Mouse (Mus musculus) midbrain, embryonic 13.5 days (tissue): ENCODE results near the gene Ankmy2. TPM values are rescaled to one million over a fixed set of nuclear protein-coding genes. Genes with fewer than 3 reads are reported as not detected.

Source experiments
- ATAC-seq: fragments of 200-750 bp; cut with Nextera tagmentation; 2 replicates; pipeline ENCODE4 v1.8.0; 2017; ENCODE audit warnings: mild to moderate bottlenecking, moderate TSS enrichment, moderate library complexity
- H3K27ac ChIP-seq: fragments of 300-500 bp; sonication (generic); 2 replicates; pipeline ENCODE4 v1.5.1; 2015; ENCODE audit warnings: inconsistent platforms, mild to moderate bottlenecking, moderate library complexity
- H3K27me3 ChIP-seq: fragments of 300-500 bp; sonication (generic); 2 replicates; pipeline ENCODE4 v1.6.1; 2015; ENCODE audit warnings: mild to moderate bottlenecking, inconsistent platforms
- H3K36me3 ChIP-seq: fragments of 300-500 bp; sonication (generic); 2 replicates; pipeline ENCODE4 v1.6.1; 2015; ENCODE audit warnings: mild to moderate bottlenecking, inconsistent platforms
- H3K4me1 ChIP-seq: fragments of 300-500 bp; sonication (generic); replicated peaks from 2 replicates; pipeline ENCODE4 v1.6.1; 2015; ENCODE audit warnings: inconsistent platforms
- H3K4me2 ChIP-seq: fragments of 300-500 bp; sonication (generic); replicated peaks from 2 replicates; pipeline ENCODE4 v1.6.1; 2015; ENCODE audit warnings: moderate library complexity, mild to moderate bottlenecking, inconsistent platforms
- H3K4me3 ChIP-seq: fragments of 300-500 bp; sonication (generic); replicated peaks from 2 replicates; pipeline ENCODE4 v1.5.1; 2015; ENCODE audit warnings: mild to moderate bottlenecking, inconsistent platforms
- H3K9ac ChIP-seq: fragments of 300-500 bp; sonication (generic); replicated peaks from 2 replicates; pipeline ENCODE4 v1.6.1; 2015; ENCODE audit warnings: mild to moderate bottlenecking, inconsistent platforms
- H3K9me3 ChIP-seq: fragments of 300-500 bp; sonication (generic); 2 replicates; pipeline ENCODE4 v1.6.1; 2016; ENCODE audit warnings: mild to moderate bottlenecking, inconsistent platforms
- WGBS: fragments of 180-500 bp; shearing (Covaris S2); methylation state at CpG from one replicate; pipeline ENCODE4 v1.1.7; 2015; 5-methylcytosine and 5-hydroxymethylcytosine counted together
- polyA plus RNA-seq: library from polyadenylated mRNA; unstranded; fragments of >200 nt; fragmentation: Nextera tagmentation; extraction: Ambion mirVana; gene quantifications from 2 replicates; pipeline ENCODE4 v1.2.1, GENCODE M21; 2015

Ankmy2 gene
- polyA plus RNA-seq: 51.1 and 56.8 TPM in 2 replicates

DNA sequence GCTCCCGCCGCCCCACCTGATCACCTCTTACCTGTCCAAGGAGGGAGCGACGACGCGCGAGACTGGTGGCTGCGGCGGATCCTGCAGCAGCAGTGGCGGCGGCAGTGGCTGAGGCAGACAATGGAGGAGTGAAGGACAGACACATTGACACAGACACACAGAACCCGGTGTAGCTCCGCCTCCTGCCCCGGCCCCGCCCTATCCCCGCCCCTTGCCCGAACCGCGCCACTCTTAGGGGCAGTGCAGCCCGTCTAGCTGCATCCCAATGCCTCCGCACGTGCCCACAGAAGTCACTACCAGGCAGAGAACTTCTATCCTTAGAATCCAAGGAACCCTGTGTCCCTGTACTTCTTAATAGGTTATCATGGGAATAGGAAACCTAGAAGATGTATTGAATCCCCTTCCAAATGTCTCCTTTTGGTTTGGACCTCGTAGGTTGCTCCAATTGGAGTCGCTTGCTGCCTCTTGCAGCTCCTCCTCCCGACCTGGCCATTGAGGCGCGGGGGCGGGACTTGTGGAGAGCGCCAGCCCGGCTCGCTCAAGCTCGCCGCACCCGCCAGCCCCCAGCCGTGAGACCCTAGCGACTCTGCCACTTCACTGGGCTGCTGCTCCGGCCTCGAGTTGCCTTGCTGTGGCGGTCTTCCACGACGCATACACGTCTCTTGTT lies at the start of gene Ankmy2:
Ankmy2 (plus strand) TSS at position 478 of the 667 bp plus-strand sequence.
- Histone ChIP-seq H3K9me3 (no peaks in the 10 kb centered on the region), H3K9ac (peak within 1 kb of the TSS; percentile 93), H3K27ac (peak within 1 kb of the TSS; percentile 94), H3K4me1 (peaks cover 35% of the 10 kb centered on the region), H3K4me3 (peak within 1 kb of the TSS; percentile 94), H3K36me3 (no peaks in the 10 kb centered on the region), H3K4me2 (peak within 1 kb of the TSS; percentile 83), H3K27me3 (no peaks in the 10 kb centered on the region)
- peak; percentile 98 for ATAC-seq
- WGBS: under 1% methylated on average over 41 of the region's 42 CpGs

- WGBS: 93% methylated on average over 5 of the region's 5 CpGs
Observed at GRCm38 (mm10) chr12:36108442-36108841, 48.5 kb upstream of the Ankmy2 start.

DNA sequence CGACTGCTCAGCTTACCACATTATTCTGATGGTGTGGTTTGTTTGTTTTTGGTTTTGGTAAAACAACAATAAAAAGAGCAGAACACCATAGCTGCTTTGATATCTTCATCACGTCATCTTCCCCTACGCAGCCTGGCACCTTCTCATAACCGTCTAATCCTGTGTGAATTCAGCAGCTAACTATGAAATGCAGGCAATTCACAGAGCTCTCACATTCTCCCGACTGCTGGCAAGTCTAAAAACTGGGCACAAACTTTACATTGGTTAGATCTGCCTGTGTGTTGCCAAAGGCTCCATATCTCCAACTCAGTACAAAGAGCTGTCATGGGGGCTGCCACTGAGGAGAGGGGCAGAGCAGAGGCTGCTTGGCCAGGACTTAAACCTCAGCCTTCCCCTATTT lies 46.5 kb upstream of the Ankmy2 start:
- no peak overlapping the region for H3K4me3 ChIP-seq
- H3K9ac ChIP-seq: no peak overlapping the region
- H3K27me3 ChIP-seq: no peaks in the 10 kb centered on the region
- H3K4me2 ChIP-seq: no peak overlapping the region
- peaks cover 85% of the 10 kb centered on the region for H3K36me3 ChIP-seq
- 94% methylated on average over 5 of the region's 5 CpGs for WGBS
- no peaks in the 10 kb centered on the region for H3K4me1 ChIP-seq
- no peak for ATAC-seq
- H3K27ac ChIP-seq: no peak overlapping the region
- H3K9me3 ChIP-seq: no peaks in the 10 kb centered on the region

More at GRCm38 (mm10) chr12:36108442-36108841, 48.5 kb upstream of the Ankmy2 start:
- H3K27me3 ChIP-seq: no peaks in the 10 kb centered on the region
- no peak overlapping the region for H3K4me2 ChIP-seq
- no peak overlapping the region for H3K9ac ChIP-seq
- H3K4me1 ChIP-seq: no peaks in the 10 kb centered on the region
- no peaks in the 10 kb centered on the region for H3K9me3 ChIP-seq
- H3K36me3 ChIP-seq: peaks cover 79% of the 10 kb centered on the region
- ATAC-seq: no peak
- no peak overlapping the region for H3K27ac ChIP-seq
- no peak overlapping the region for H3K4me3 ChIP-seq

DNA sequence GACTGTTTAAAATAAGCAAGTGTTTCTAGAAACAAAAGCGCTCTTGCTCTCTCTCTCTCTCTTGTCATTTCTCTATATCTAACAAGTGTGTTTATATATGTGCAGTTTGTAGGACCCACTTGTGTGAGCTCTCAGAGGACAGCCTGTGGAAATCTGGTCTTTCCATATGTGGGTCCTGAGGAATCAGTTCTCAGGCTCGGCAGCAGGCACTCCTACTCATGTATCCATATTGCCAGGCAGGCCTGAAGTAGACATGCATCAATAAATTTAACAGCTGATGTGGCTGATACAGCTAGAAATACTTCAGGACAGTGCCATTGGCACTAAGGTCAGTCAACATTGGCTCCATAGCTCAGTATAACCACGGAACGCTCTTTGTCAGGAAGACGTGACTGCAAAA lies 45.8 kb upstream of the Ankmy2 start:
- 94% methylated on average over 5 of the region's 5 CpGs for WGBS
- Histone ChIP-seq H3K27ac (no peak overlapping the region), H3K36me3 (peaks cover 88% of the 10 kb centered on the region), H3K27me3 (no peaks in the 10 kb centered on the region), H3K4me2 (no peak overlapping the region), H3K4me1 (no peaks in the 10 kb centered on the region), H3K9ac (no peak overlapping the region), H3K4me3 (no peak overlapping the region), H3K9me3 (no peaks in the 10 kb centered on the region)
- ATAC-seq: no peak

DNA sequence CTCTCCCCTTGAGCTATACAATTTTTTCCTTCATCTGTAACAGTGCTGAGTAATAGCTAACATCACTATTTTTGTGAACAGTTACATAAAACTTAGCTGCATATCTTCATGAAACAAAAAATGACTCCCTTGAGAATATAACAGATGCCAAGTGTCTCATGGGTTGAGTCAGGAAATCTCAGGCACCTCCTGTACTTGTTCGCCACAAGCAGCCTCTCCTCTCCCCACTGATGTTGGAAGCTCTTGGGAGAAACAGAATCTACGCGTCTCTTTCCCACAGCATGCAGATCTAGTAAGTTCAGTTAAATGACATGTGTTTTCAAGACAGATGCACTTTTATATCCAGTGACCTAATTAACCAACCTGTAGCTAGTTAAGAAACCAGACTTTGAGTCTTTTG lies 44.8 kb upstream of the Ankmy2 start:
- ATAC-seq: no peak
- peaks cover 91% of the 10 kb centered on the region for H3K36me3 ChIP-seq

GRCm38 (mm10) chr12:36117161-36117560 lies 39.8 kb upstream of the Ankmy2 start:
- no peaks in the 10 kb centered on the region for H3K9me3 ChIP-seq
- H3K4me1 ChIP-seq: no peaks in the 10 kb centered on the region
- 95% methylated on average over 6 of the region's 6 CpGs for WGBS
- no peak overlapping the region for H3K4me2 ChIP-seq
- H3K27me3 ChIP-seq: no peaks in the 10 kb centered on the region
- no peak for ATAC-seq
- H3K9ac ChIP-seq: no peak overlapping the region
- no peak overlapping the region for H3K27ac ChIP-seq
- no peak overlapping the region for H3K4me3 ChIP-seq
- H3K36me3 ChIP-seq: peaks cover 83% of the 10 kb centered on the region

More for the DNA sequence above, 44.8 kb upstream of the Ankmy2 start:
- no peak overlapping the region for H3K4me3 ChIP-seq
- no peaks in the 10 kb centered on the region for H3K9me3 ChIP-seq
- no peaks in the 10 kb centered on the region for H3K4me1 ChIP-seq
- WGBS: 96% methylated on average over 3 of the region's 3 CpGs
- no peak overlapping the region for H3K27ac ChIP-seq
- H3K9ac ChIP-seq: no peak overlapping the region
- no peak overlapping the region for H3K4me2 ChIP-seq
- H3K27me3 ChIP-seq: no peaks in the 10 kb centered on the region

- peaks cover 83% of the 10 kb centered on the region for H3K36me3 ChIP-seq
- H3K4me1 ChIP-seq: no peaks in the 10 kb centered on the region
- H3K27ac ChIP-seq: no peak overlapping the region
- no peaks in the 10 kb centered on the region for H3K9me3 ChIP-seq
- ATAC-seq: no peak
- no peak overlapping the region for H3K4me2 ChIP-seq
- H3K4me3 ChIP-seq: no peak overlapping the region
- no peaks in the 10 kb centered on the region for H3K27me3 ChIP-seq
- H3K9ac ChIP-seq: no peak overlapping the region
- 95% methylated on average over 3 of the region's 3 CpGs for WGBS
Observed at GRCm38 (mm10) chr12:36119244-36119643, 37.7 kb upstream of the Ankmy2 start.

DNA sequence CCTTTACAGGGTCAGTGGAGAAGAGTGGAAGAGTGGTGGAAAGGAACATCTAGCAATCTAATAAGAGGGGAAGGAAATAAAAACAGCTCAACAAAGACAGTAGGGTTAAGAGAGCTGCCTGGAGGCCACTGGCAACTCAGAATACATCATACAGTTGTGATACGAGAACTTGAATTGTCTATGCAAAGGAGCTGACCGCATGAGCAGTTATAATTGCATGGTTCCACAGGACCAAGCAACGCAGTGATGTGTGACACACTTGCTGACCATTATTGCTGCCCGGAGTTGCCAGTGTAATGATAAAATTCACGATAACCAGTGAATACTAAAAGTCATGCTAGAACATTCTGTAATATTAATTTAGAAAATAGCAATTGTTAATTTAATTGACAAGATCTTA lies 30.9 kb upstream of the Ankmy2 start:
- no peak overlapping the region for H3K9ac ChIP-seq
- H3K4me1 ChIP-seq: no peaks in the 10 kb centered on the region
- H3K27ac ChIP-seq: no peak overlapping the region
- H3K9me3 ChIP-seq: no peaks in the 10 kb centered on the region
- peaks cover 48% of the 10 kb centered on the region for H3K36me3 ChIP-seq
- H3K4me2 ChIP-seq: no peak overlapping the region
- H3K4me3 ChIP-seq: no peak overlapping the region
- WGBS: 93% methylated on average over 5 of the region's 5 CpGs
- H3K27me3 ChIP-seq: no peaks in the 10 kb centered on the region
- no peak for ATAC-seq

DNA sequence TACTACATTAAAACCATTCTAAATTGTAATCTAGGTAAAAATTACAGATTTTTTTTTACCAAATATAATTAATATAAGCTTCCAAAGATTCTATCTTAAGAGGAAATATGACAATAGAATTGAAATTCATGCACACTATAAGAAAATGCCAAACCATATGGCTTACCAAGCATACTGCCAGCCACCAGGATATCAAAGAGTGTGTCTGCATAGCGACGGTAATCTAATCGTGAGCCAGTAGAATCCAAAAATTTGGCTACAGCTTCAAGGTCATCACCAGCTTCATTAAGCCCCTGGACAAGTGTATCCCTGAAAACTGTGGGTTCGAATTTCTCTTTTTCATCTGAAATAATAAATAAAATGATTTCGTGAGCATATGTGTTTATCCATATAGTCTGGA lies 27.1 kb upstream of the Ankmy2 start:
- no peaks in the 10 kb centered on the region for H3K4me1 ChIP-seq
- no peak overlapping the region for H3K4me2 ChIP-seq
- no peak overlapping the region for H3K9ac ChIP-seq
- no peak overlapping the region for H3K4me3 ChIP-seq
- H3K27ac ChIP-seq: no peak overlapping the region
- H3K27me3 ChIP-seq: no peaks in the 10 kb centered on the region
- no peaks in the 10 kb centered on the region for H3K9me3 ChIP-seq
- no peak for ATAC-seq
- peaks cover 47% of the 10 kb centered on the region for H3K36me3 ChIP-seq
- WGBS: 96% methylated on average over 5 of the region's 5 CpGs

DNA sequence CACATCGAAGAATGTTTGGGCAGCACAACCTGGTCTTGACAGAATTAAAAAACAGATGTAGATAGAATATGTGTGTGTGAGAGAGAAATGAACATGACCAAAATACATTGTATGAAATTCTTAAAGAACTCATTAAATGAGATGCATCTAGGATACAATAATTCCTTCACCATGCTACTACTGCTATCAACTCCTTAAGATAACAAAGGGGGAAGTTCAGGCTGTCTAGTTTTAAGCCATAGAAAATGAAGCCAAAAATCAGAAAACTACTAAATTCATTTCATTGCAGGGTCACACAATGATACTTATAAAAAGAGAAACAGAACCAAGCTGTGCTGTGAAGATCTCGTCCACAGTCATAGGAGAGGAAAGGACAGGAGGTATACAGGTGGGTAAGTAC lies 24.7 kb upstream of the Ankmy2 start:
- Histone ChIP-seq H3K9ac (no peak overlapping the region), H3K36me3 (peaks cover 50% of the 10 kb centered on the region), H3K27me3 (no peaks in the 10 kb centered on the region), H3K4me3 (no peak overlapping the region), H3K9me3 (no peaks in the 10 kb centered on the region), H3K27ac (no peak overlapping the region), H3K4me1 (no peaks in the 10 kb centered on the region), H3K4me2 (no peak overlapping the region)
- ATAC-seq: no peak
- 94% methylated on average over 2 of the region's 2 CpGs for WGBS

GRCm38 (mm10) chr12:36132668-36133067 lies 24.2 kb upstream of the Ankmy2 start:
- H3K9ac ChIP-seq: no peak overlapping the region
- ATAC-seq: no peak
- peaks cover 51% of the 10 kb centered on the region for H3K36me3 ChIP-seq
- H3K27me3 ChIP-seq: no peaks in the 10 kb centered on the region
- WGBS: 91% methylated on average over 3 of the region's 3 CpGs
- H3K27ac ChIP-seq: no peak overlapping the region
- H3K9me3 ChIP-seq: no peaks in the 10 kb centered on the region
- no peaks in the 10 kb centered on the region for H3K4me1 ChIP-seq
- no peak overlapping the region for H3K4me2 ChIP-seq
- H3K4me3 ChIP-seq: no peak overlapping the region

- H3K27me3 ChIP-seq: no peaks in the 10 kb centered on the region
- 91% methylated on average over 5 of the region's 5 CpGs for WGBS
- H3K4me2 ChIP-seq: no peak overlapping the region
- H3K36me3 ChIP-seq: peaks cover 51% of the 10 kb centered on the region
- H3K9ac ChIP-seq: no peak overlapping the region
- H3K4me1 ChIP-seq: no peaks in the 10 kb centered on the region
- H3K4me3 ChIP-seq: no peak overlapping the region
- H3K27ac ChIP-seq: no peak overlapping the region
- no peaks in the 10 kb centered on the region for H3K9me3 ChIP-seq
- ATAC-seq: no peak
Observed at GRCm38 (mm10) chr12:36133547-36133946, 23.4 kb upstream of the Ankmy2 start.

GRCm38 (mm10) chr12:36134111-36134510 lies 22.8 kb upstream of the Ankmy2 start:
- Histone ChIP-seq H3K9me3 (no peaks in the 10 kb centered on the region), H3K27me3 (no peaks in the 10 kb centered on the region), H3K27ac (no peak overlapping the region), H3K4me2 (no peak overlapping the region), H3K4me3 (no peak overlapping the region), H3K9ac (no peak overlapping the region), H3K36me3 (peaks cover 47% of the 10 kb centered on the region), H3K4me1 (no peaks in the 10 kb centered on the region)
- no peak for ATAC-seq
- WGBS: 88% methylated on average over 5 of the region's 5 CpGs
